9 mouse cellular contexts compared by ENCODE assay signal in genomic region chr13:96855191-96855590, GRCm38 (mm10).
A peak's percentile ranks its signal among the peaks of the same experiment; 100 is the strongest.
DNase-seq lines count a peak whose midpoint lies in the region; ATAC-seq and TF ChIP-seq lines count a peak whose summit lies in the region.
"Had no signal": no experiment of that assay in that cellular context is flagged by ENCODE, and none has a peak within 500 bp of the region (broad histone marks: within the 10 kb centered on the region; RNA-seq: fewer than 3 reads in every experiment).

No protein-coding gene starts in this region.

- H3K36me3 ChIP-seq in heart, embryonic 10.5 days: no peaks in the 10 kb centered on the region

- H3K27me3 ChIP-seq in heart, embryonic 10.5 days (ENCODE audit: insufficient read depth, poor library complexity, severe bottlenecking): no peaks in the 10 kb centered on the region
- peaks cover 32% of the 10 kb centered on the region for H3K27me3 ChIP-seq in Patski

- peak; percentile 68 to 80 for DNase-seq in heart, postnatal 10 days
- DNase-seq in heart, embryonic 10.5 days (ENCODE audit: low spot score): no peak
- no peak for DNase-seq in Patski (ENCODE audit: low read depth, low spot score)
- DNase-seq in cerebellum, postnatal 14 days: peak; percentile 84 to 89
- DNase-seq in gastrocnemius, adult 8-10 months (ENCODE audit: low spot score in 2 of 2): peak; percentile 3 to 8
- peak; percentile 59 to 91 for DNase-seq in layer of hippocampus, postnatal 25 days (ENCODE audit: extremely low spot score in 1 of 2, low spot score in 1 of 2)
- peak; percentile 33 for DNase-seq in telencephalon, adult 2 months (ENCODE audit: low read depth, low spot score)

- CTCF ChIA-PET in Patski (lab: Charles Lee): interaction anchor here (1.4 to 1.5 kb wide), 3 partner anchors 71 to 218 kb away, joined by 3 to 5 read pairs (median 4); no protein-coding TSS in a partner anchor

- intact Hi-C loops in heart, postnatal 10 days (cut with DNase I): loop anchor here (10.0 kb wide), 3 partner anchors 150 to 290 kb away; no protein-coding TSS in a partner anchor

- WGBS in heart, embryonic 10.5 days: 14% methylated on average over 3 of the region's 3 CpGs

- H3K4me3 ChIP-seq in heart, embryonic 10.5 days: no peak overlapping the region

- ATAC-seq in Patski: no peak
- ATAC-seq in megakaryocyte progenitor cell, adult 5-6 weeks (replicated peaks; ENCODE audit: poor library complexity): peak; percentile 68

- no peaks in the 10 kb centered on the region for H3K4me1 ChIP-seq in heart, embryonic 10.5 days

- peak; percentile 76 for TF ChIP-seq CTCF in Patski (IDR thresholded peaks at IDR 0.05)

- in situ Hi-C loops in Patski (cut with MboI; ENCODE audit: low pct_unique_long_range_greater_than_20kb): loop anchor here (10.0 kb wide), 3 partner anchors 120 to 200 kb away; no protein-coding TSS in a partner anchor

- H3K9me3 ChIP-seq in heart, embryonic 10.5 days: no peaks in the 10 kb centered on the region

- no peak overlapping the region for H3K27ac ChIP-seq in heart, embryonic 10.5 days
- H3K27ac ChIP-seq: macrophage had no signal

- POLR2A ChIA-PET in Patski (lab: Charles Lee): no interaction called here

Comparison
In these comparisons a context has a peak if more than half of its experiments do, and no peak if none do; other contexts are left out.
1. DNase-seq: peak in heart, postnatal 10 days (2 of 2), cerebellum, postnatal 14 days (2 of 2), gastrocnemius, adult 8-10 months (2 of 2), layer of hippocampus, postnatal 25 days (2 of 2) and telencephalon, adult 2 months (single experiment); none in heart, embryonic 10.5 days (single experiment) and Patski (single experiment).